In the genomic region with DNA sequence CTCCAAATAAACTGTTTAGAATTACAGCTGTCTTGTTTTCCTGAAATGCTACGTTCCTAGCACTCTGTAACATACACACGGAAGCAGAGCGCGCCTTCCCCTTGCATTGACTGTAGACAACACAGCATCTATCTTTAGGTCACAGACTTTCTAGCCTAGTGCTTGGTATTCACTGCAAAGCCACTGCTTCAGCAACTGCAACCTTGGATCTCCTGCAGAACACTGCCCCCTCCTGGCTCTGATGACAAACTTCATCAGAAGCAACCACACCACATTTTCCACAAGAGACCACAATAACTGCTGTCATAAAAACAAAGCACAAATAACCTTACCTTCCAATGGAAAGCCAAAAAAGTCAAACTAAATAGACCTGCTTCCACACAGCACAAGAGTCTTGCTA, we compare ENCODE assay signal across 9 mouse cellular contexts. TPM values are rescaled to one million over a fixed set of nuclear protein-coding genes. Genes with fewer than 3 reads are reported as not detected.
DNase-seq lines count a peak whose midpoint lies in the region; ATAC-seq and TF ChIP-seq lines count a peak whose summit lies in the region.
"Had no signal": no experiment of that assay in that cellular context is flagged by ENCODE, and none has a peak within 500 bp of the region (broad histone marks: within the 10 kb centered on the region; RNA-seq: fewer than 3 reads in every experiment).

No protein-coding gene starts in this region.

- H3K27ac ChIP-seq in forebrain, embryonic 10.5 days: no peak overlapping the region
- no peak overlapping the region for H3K27ac ChIP-seq in hindbrain, embryonic 13.5 days
- H3K27ac ChIP-seq in limb, embryonic 14.5 days (replicated peaks; ENCODE audit: low read depth, low read length): no peak overlapping the region
- no peak overlapping the region for H3K27ac ChIP-seq in neural tube, embryonic 11.5 days (ENCODE audit: low read depth, low read length)

- no peak overlapping the region for H3K4me2 ChIP-seq in hindbrain, embryonic 13.5 days
- no peak overlapping the region for H3K4me2 ChIP-seq in limb, embryonic 14.5 days (replicated peaks; ENCODE audit: low read depth, low read length, severe bottlenecking)
- no peak overlapping the region for H3K4me2 ChIP-seq in neural tube, embryonic 11.5 days (ENCODE audit: low read depth)

- DNase-seq in urinary bladder, postnatal 25 days (ENCODE audit: low spot score): peak; percentile 58
- DNase-seq in urinary bladder, adult 2 months (ENCODE audit: low spot score): no peak
- DNase-seq in brain, adult 2 months (ENCODE audit: low read depth, low spot score): peak; percentile 90
- peak; percentile 31 for DNase-seq in forebrain, embryonic 10.5 days (ENCODE audit: extremely low spot score, low spot score)
- DNase-seq in limb, embryonic 14.5 days (ENCODE audit: low spot score): peak; percentile 50
- DNase-seq in neural tube, embryonic 11.5 days (ENCODE audit: low spot score): peak; percentile 47

- no peak overlapping the region for H3K9ac ChIP-seq in hindbrain, embryonic 13.5 days
- no peak overlapping the region for H3K9ac ChIP-seq in limb, embryonic 14.5 days (ENCODE audit: low read depth, low read length, severe bottlenecking)
- H3K9ac ChIP-seq in neural tube, embryonic 11.5 days (ENCODE audit: low read length): no peak overlapping the region

- no peaks in the 10 kb centered on the region for H3K27me3 ChIP-seq in forebrain, embryonic 10.5 days (ENCODE audit: poor library complexity, severe bottlenecking)
- H3K27me3 ChIP-seq in hindbrain, embryonic 13.5 days: no peaks in the 10 kb centered on the region
- no peaks in the 10 kb centered on the region for H3K27me3 ChIP-seq in limb, embryonic 14.5 days (ENCODE audit: control insufficient read depth, insufficient read depth, low read length)
- no peaks in the 10 kb centered on the region for H3K27me3 ChIP-seq in neural tube, embryonic 11.5 days (ENCODE audit: control insufficient read depth, insufficient read depth, low read length)
- H3K27me3 ChIP-seq: megakaryocyte, embryonic 14.5 days had no signal

- peak; percentile 67; the same call in 1 of the 2 replicates for ATAC-seq in hindbrain, embryonic 13.5 days (ENCODE audit: low FRiP score)
- peak; percentile 57 for ATAC-seq in limb, embryonic 14.5 days (ENCODE audit: low FRiP score, low read depth)
- ATAC-seq in neural tube, embryonic 11.5 days (ENCODE audit: insufficient read depth, low FRiP score, low TSS enrichment): no peak
- ATAC-seq in erythroid progenitor cell, adult 5-6 weeks (replicated peaks; ENCODE audit: low FRiP score, poor library complexity, severe bottlenecking): no peak

- no peaks in the 10 kb centered on the region for H3K4me1 ChIP-seq in forebrain, embryonic 10.5 days
- H3K4me1 ChIP-seq in hindbrain, embryonic 13.5 days (replicated peaks): peaks cover 17% of the 10 kb centered on the region
- no peaks in the 10 kb centered on the region for H3K4me1 ChIP-seq in limb, embryonic 14.5 days (ENCODE audit: control insufficient read depth, insufficient read depth, low read length)
- no peaks in the 10 kb centered on the region for H3K4me1 ChIP-seq in neural tube, embryonic 11.5 days (ENCODE audit: control insufficient read depth, insufficient read depth, low read length)

- 76% methylated on average over 4 of the region's 4 CpGs for WGBS in forebrain, embryonic 10.5 days
- 77% methylated on average over 4 of the region's 4 CpGs for WGBS in hindbrain, embryonic 13.5 days
- WGBS in limb, embryonic 14.5 days: 76% methylated on average over 4 of the region's 4 CpGs
- WGBS in neural tube, embryonic 11.5 days: 85% methylated on average over 4 of the region's 4 CpGs

- no peaks in the 10 kb centered on the region for H3K9me3 ChIP-seq in forebrain, embryonic 10.5 days
- H3K9me3 ChIP-seq in hindbrain, embryonic 13.5 days: no peaks in the 10 kb centered on the region
- H3K9me3 ChIP-seq in limb, embryonic 14.5 days (ENCODE audit: control insufficient read depth, low read length): no peaks in the 10 kb centered on the region
- H3K9me3 ChIP-seq in neural tube, embryonic 11.5 days (ENCODE audit: control insufficient read depth, low read length): no peaks in the 10 kb centered on the region
- H3K9me3 ChIP-seq: megakaryocyte, embryonic 14.5 days had no signal

- no peak for TF ChIP-seq POLR2A in limb, embryonic 14.5 days (IDR thresholded peaks at IDR 0.05; ENCODE audit: borderline replicate concordance, extremely low read depth, insufficient read depth, insufficient read length)

- H3K36me3 ChIP-seq in forebrain, embryonic 10.5 days (replicated peaks): peaks cover 18% of the 10 kb centered on the region
- H3K36me3 ChIP-seq in hindbrain, embryonic 13.5 days: peaks cover 11% of the 10 kb centered on the region
- peaks cover 11% of the 10 kb centered on the region for H3K36me3 ChIP-seq in limb, embryonic 14.5 days (ENCODE audit: control insufficient read depth, insufficient read depth, low read length)
- H3K36me3 ChIP-seq in neural tube, embryonic 11.5 days (ENCODE audit: control insufficient read depth, insufficient read depth, low read length): peaks cover 4% of the 10 kb centered on the region; the same call in 1 of the 2 replicates

- H3K4me3 ChIP-seq in forebrain, embryonic 10.5 days: no peak overlapping the region
- no peak overlapping the region for H3K4me3 ChIP-seq in hindbrain, embryonic 13.5 days
- H3K4me3 ChIP-seq in limb, embryonic 14.5 days (replicated peaks; ENCODE audit: low read length): no peak overlapping the region
- H3K4me3 ChIP-seq in neural tube, embryonic 11.5 days (ENCODE audit: low read depth, low read length): no peak overlapping the region
- H3K4me3 ChIP-seq: megakaryocyte, embryonic 14.5 days had no signal

RNA-seq across cellular contexts. Expression of gene Tbpl1, which starts 17.2 kb away (rescaled TPM):
- 32.4 and 36.6 TPM in 2 replicates for polyA plus RNA-seq in urinary bladder, adult 2 months (2012; rRNA removed)
- 82.2 and 85.7 TPM in 2 replicates for polyA plus RNA-seq in forebrain, embryonic 10.5 days (2016; fragmentation: Nextera tagmentation; extraction: Ambion mirVana)
- polyA plus RNA-seq in hindbrain, embryonic 13.5 days (2015; fragmentation: Nextera tagmentation; extraction: Ambion mirVana): 115 and 117 TPM in 2 replicates
- polyA plus RNA-seq in limb, embryonic 14.5 days (2012; rRNA removed): 31.7 and 34.6 TPM in 2 replicates
- polyA plus RNA-seq in limb, embryonic 14.5 days (2014; fragmentation: Nextera tagmentation; extraction: Ambion mirVana): 53.2 and 54.8 TPM in 2 replicates
- polyA plus RNA-seq in neural tube, embryonic 11.5 days (2014; fragmentation: Nextera tagmentation; extraction: Ambion mirVana): 108 and 115 TPM in 2 replicates
- 18.7 and 20.5 TPM in 2 replicates for total RNA-seq in erythroid progenitor cell, adult 5-6 weeks (2015; ENCODE audit: low replicate concordance)
- 16.3 and 21.1 TPM in 2 replicates for total RNA-seq in erythroid progenitor cell, adult 5-6 weeks (2017; ENCODE audit: low replicate concordance)

Comparison
In these comparisons a context has a peak if more than half of its experiments do, and no peak if none do; other contexts are left out.
1. ATAC-seq: peak in hindbrain, embryonic 13.5 days (single experiment) and limb, embryonic 14.5 days (single experiment); none in neural tube, embryonic 11.5 days (single experiment) and erythroid progenitor cell, adult 5-6 weeks (single experiment).